Mouse (Mus musculus): Measurements from ENCODE around the gene Olfr1264.

Olfr1264 gene

GRCm38 (mm10) chr2:90025477-90025876 lies at the start of gene Olfr1264:
Gene Olfr1264 (minus strand): TSS chr2:90025577.
- DNase-seq (ENCODE audit: low spot score in 2 of 2) = no peak

GRCm38 (mm10) chr2:90070065-90070464 lies 44.7 kb upstream of the Olfr1264 start:
- no peak for DNase-seq (ENCODE audit: low spot score in 2 of 2)

GRCm38 (mm10) chr2:90063494-90063893 lies 38.1 kb upstream of the Olfr1264 start, which contains the start of gene Olfr140:
Gene Olfr140 (minus strand): TSS chr2:90063594.
- DNase-seq (ENCODE audit: low spot score in 2 of 2) = no peak

GRCm38 (mm10) chr2:90035037-90035436 lies 9.7 kb upstream of the Olfr1264 start, which contains the start of gene Olfr1265:
Gene Olfr1265 (plus strand): TSS chr2:90035337.
- DNase-seq (ENCODE audit: low spot score in 2 of 2) = no peak

GRCm38 (mm10) chr2:90011831-90012230 lies 13.5 kb downstream of the Olfr1264 start, which contains the start of gene Olfr1263:
Gene Olfr1263 (plus strand): TSS chr2:90012131.
- no peak for DNase-seq (ENCODE audit: low spot score in 2 of 2)

- DNase-seq (ENCODE audit: low spot score in 2 of 2) = no peak
Observed at GRCm38 (mm10) chr2:89999845-90000244, 25.5 kb downstream of the Olfr1264 start, which contains the start of gene Olfr1262. Gene Olfr1262 (plus strand): TSS chr2:90000145.

GRCm38 (mm10) chr2:89990921-89991320 lies 34.5 kb downstream of the Olfr1264 start, which contains the start of gene Olfr1261:
Gene Olfr1261 (plus strand): TSS chr2:89991221.
- DNase-seq (ENCODE audit: low spot score in 2 of 2) = no peak

GRCm38 (mm10) chr2:89977709-89978108 lies 47.7 kb downstream of the Olfr1264 start:
- no peak for DNase-seq (ENCODE audit: low spot score in 2 of 2)

GRCm38 (mm10) chr2:89974184-89974583 lies 51.2 kb downstream of the Olfr1264 start, which contains the start of gene Olfr1260:
Gene Olfr1260 (plus strand): TSS chr2:89974340.
- no peak for DNase-seq (ENCODE audit: low spot score in 2 of 2)

All from spleen, postnatal 36 days (tissue).